15 mouse cellular contexts compared by ENCODE assay signal in genomic region chr9:95193672-95194071, GRCm38 (mm10).
DNase-seq lines count a peak whose midpoint lies in the region; ATAC-seq and TF ChIP-seq lines count a peak whose summit lies in the region.
"Had no signal": no experiment of that assay in that cellular context is flagged by ENCODE, and none has a peak within 500 bp of the region (broad histone marks: within the 10 kb centered on the region; RNA-seq: fewer than 3 reads in every experiment).

No protein-coding gene starts in this region.

- no peaks in the 10 kb centered on the region for H3K9me3 ChIP-seq in heart, embryonic 11.5 days (replicated peaks; ENCODE audit: control insufficient read depth, low read length)
- H3K9me3 ChIP-seq in kidney, embryonic 16.5 days (ENCODE audit: low read length), result no peaks in the 10 kb centered on the region
- H3K9me3 ChIP-seq in embryonic facial prominence, embryonic 13.5 days, result no peaks in the 10 kb centered on the region
- H3K9me3 ChIP-seq in midbrain, embryonic 13.5 days, result no peaks in the 10 kb centered on the region
- H3K9me3 ChIP-seq: forebrain, embryonic 13.5 days; hindbrain, embryonic 13.5 days; limb, embryonic 10.5 days; midbrain, embryonic 15.5 days had no signal

- peaks cover 21% of the 10 kb centered on the region for H3K4me1 ChIP-seq in heart, embryonic 11.5 days (ENCODE audit: control insufficient read depth, insufficient read depth, low read length)
- H3K4me1 ChIP-seq in kidney, embryonic 16.5 days (ENCODE audit: insufficient read depth, low read length), result 0 out of 2 replicates have a peak, but pooled peaks cover 9% of the 10 kb centered on the region
- peaks cover 27% of the 10 kb centered on the region for H3K4me1 ChIP-seq in embryonic facial prominence, embryonic 13.5 days
- H3K4me1 ChIP-seq in midbrain, embryonic 13.5 days (replicated peaks), result 0 out of 2 replicates have a peak, but pooled peaks cover 7% of the 10 kb centered on the region
- H3K4me1 ChIP-seq: forebrain, embryonic 13.5 days; hindbrain, embryonic 13.5 days; limb, embryonic 10.5 days had no signal

- H3K4me3 ChIP-seq in heart, embryonic 11.5 days (ENCODE audit: low read depth, low read length), result no peak overlapping the region
- no peak overlapping the region for H3K4me3 ChIP-seq in kidney, embryonic 16.5 days (ENCODE audit: low read length)
- H3K4me3 ChIP-seq in embryonic facial prominence, embryonic 13.5 days, result no peak overlapping the region
- H3K4me3 ChIP-seq in myocyte, result no peak overlapping the region
- no peak overlapping the region for H3K4me3 ChIP-seq in midbrain, embryonic 13.5 days (replicated peaks)
- H3K4me3 ChIP-seq: forebrain, embryonic 13.5 days; hindbrain, embryonic 13.5 days; limb, embryonic 10.5 days; midbrain, embryonic 15.5 days had no signal

- no peaks in the 10 kb centered on the region for H3K36me3 ChIP-seq in heart, embryonic 11.5 days (ENCODE audit: control insufficient read depth, insufficient read depth, low read length)
- H3K36me3 ChIP-seq in kidney, embryonic 16.5 days (ENCODE audit: insufficient read depth, low read length), result no peaks in the 10 kb centered on the region
- H3K36me3 ChIP-seq in embryonic facial prominence, embryonic 13.5 days, result no peaks in the 10 kb centered on the region
- no peaks in the 10 kb centered on the region for H3K36me3 ChIP-seq in myocyte (ENCODE audit: control insufficient read depth, insufficient read depth)
- H3K36me3 ChIP-seq in midbrain, embryonic 13.5 days, result no peaks in the 10 kb centered on the region
- H3K36me3 ChIP-seq: hindbrain, embryonic 13.5 days; limb, embryonic 10.5 days; midbrain, embryonic 15.5 days had no signal

- TF ChIP-seq POLR2A in myocyte (IDR thresholded peaks at IDR 0.05; ENCODE audit: insufficient read length, low read depth), result no peak

- H3K9ac ChIP-seq in heart, embryonic 11.5 days (ENCODE audit: low read depth, low read length), result no peak overlapping the region
- H3K9ac ChIP-seq in kidney, embryonic 16.5 days (replicated peaks; ENCODE audit: low read length), result no peak overlapping the region; the same call in 1 of the 2 replicates
- no peak overlapping the region for H3K9ac ChIP-seq in embryonic facial prominence, embryonic 13.5 days
- no peak overlapping the region for H3K9ac ChIP-seq in midbrain, embryonic 13.5 days (replicated peaks)
- H3K9ac ChIP-seq: forebrain, embryonic 13.5 days; hindbrain, embryonic 13.5 days; midbrain, embryonic 15.5 days had no signal

- no peak overlapping the region for H3K4me2 ChIP-seq in heart, embryonic 11.5 days
- H3K4me2 ChIP-seq in kidney, embryonic 16.5 days (replicated peaks; ENCODE audit: low read depth, low read length), result no peak overlapping the region
- H3K4me2 ChIP-seq in embryonic facial prominence, embryonic 13.5 days, result no peak overlapping the region
- H3K4me2 ChIP-seq in myocyte (ENCODE audit: low read depth), result peak overlapping the region; percentile 78
- no peak overlapping the region for H3K4me2 ChIP-seq in midbrain, embryonic 13.5 days (replicated peaks)
- H3K4me2 ChIP-seq: forebrain, embryonic 13.5 days; hindbrain, embryonic 13.5 days; midbrain, embryonic 15.5 days had no signal

- H3K27me3 ChIP-seq in heart, embryonic 11.5 days (ENCODE audit: control insufficient read depth, insufficient read depth, low read length), result peaks cover 15% of the 10 kb centered on the region
- H3K27me3 ChIP-seq in kidney, embryonic 16.5 days (ENCODE audit: insufficient read depth, low read length), result no peaks in the 10 kb centered on the region
- no peaks in the 10 kb centered on the region for H3K27me3 ChIP-seq in embryonic facial prominence, embryonic 13.5 days
- H3K27me3 ChIP-seq in myocyte (ENCODE audit: control insufficient read depth, insufficient read depth, insufficient read length), result no peaks in the 10 kb centered on the region
- no peaks in the 10 kb centered on the region for H3K27me3 ChIP-seq in midbrain, embryonic 13.5 days
- H3K27me3 ChIP-seq: forebrain, embryonic 13.5 days; hindbrain, embryonic 13.5 days; midbrain, embryonic 15.5 days had no signal

- H3K79me2 ChIP-seq in myocyte (ENCODE audit: control insufficient read depth, insufficient read depth), result no peaks in the 10 kb centered on the region

- WGBS in heart, embryonic 11.5 days (ENCODE audit: insufficient replicate concordance), result 37% methylated on average over 3 of the region's 3 CpGs
- 82% methylated on average over 3 of the region's 3 CpGs for WGBS in kidney, embryonic 16.5 days
- 65% methylated on average over 3 of the region's 3 CpGs for WGBS in embryonic facial prominence, embryonic 13.5 days
- 83% methylated on average over 3 of the region's 3 CpGs for WGBS in midbrain, embryonic 13.5 days

- ATAC-seq in heart, embryonic 11.5 days (replicated peaks; ENCODE audit: insufficient number of reproducible peaks, low FRiP score, low TSS enrichment), result no peak
- ATAC-seq in kidney, embryonic 16.5 days (ENCODE audit: low FRiP score, low TSS enrichment), result no peak
- ATAC-seq in embryonic facial prominence, embryonic 13.5 days (ENCODE audit: insufficient number of reproducible peaks, insufficient read depth, low FRiP score, low TSS enrichment, low read depth), result no peak
- ATAC-seq in midbrain, embryonic 13.5 days, result no peak
- ATAC-seq: forebrain, embryonic 13.5 days; midbrain, embryonic 15.5 days had no signal

- DNase-seq in heart, adult 18-20 months, result no peak
- DNase-seq in kidney, adult 11 months, result no peak
- DNase-seq in embryo, embryonic 10 days (ENCODE audit: low spot score), result no peak
- DNase-seq: cerebellum, adult 9-11 months; layer of hippocampus, postnatal 36 days; thymus, postnatal 25 days had no signal

- no peak overlapping the region for H3ac ChIP-seq in myocyte (ENCODE audit: control insufficient read depth, insufficient read length)

- H3K27ac ChIP-seq in heart, embryonic 11.5 days (ENCODE audit: low read depth, low read length), result peak overlapping the region; percentile 50
- peak overlapping the region; percentile 64 for H3K27ac ChIP-seq in kidney, embryonic 16.5 days (ENCODE audit: low read length)
- 0 out of 2 replicates have a peak overlapping the region, but pooled peaks have one; percentile 39 for H3K27ac ChIP-seq in embryonic facial prominence, embryonic 13.5 days
- H3K27ac ChIP-seq in midbrain, embryonic 13.5 days, result no peak overlapping the region
- H3K27ac ChIP-seq: forebrain, embryonic 13.5 days; hindbrain, embryonic 13.5 days; limb, embryonic 10.5 days; midbrain, embryonic 15.5 days had no signal

TF ChIP-seq in myocyte, 11 proteins besides CTCF, POLR2A, EP300 and RAD21:
- TF ChIP-seq SRF (IDR thresholded peaks at IDR 0.05; ENCODE audit: control insufficient read depth, insufficient read length, low read depth) (no peak), REST (IDR thresholded peaks at IDR 0.05; ENCODE audit: insufficient read depth, insufficient read length) (no peak), USF1 (IDR thresholded peaks at IDR 0.05; ENCODE audit: low read depth) (no peak)
